Mouse (Mus musculus): ENCODE measurements around the gene 6430531B16Rik.
A peak's percentile ranks its signal among the peaks of the same experiment; 100 is the strongest.

The 6430531B16Rik gene

DNA sequence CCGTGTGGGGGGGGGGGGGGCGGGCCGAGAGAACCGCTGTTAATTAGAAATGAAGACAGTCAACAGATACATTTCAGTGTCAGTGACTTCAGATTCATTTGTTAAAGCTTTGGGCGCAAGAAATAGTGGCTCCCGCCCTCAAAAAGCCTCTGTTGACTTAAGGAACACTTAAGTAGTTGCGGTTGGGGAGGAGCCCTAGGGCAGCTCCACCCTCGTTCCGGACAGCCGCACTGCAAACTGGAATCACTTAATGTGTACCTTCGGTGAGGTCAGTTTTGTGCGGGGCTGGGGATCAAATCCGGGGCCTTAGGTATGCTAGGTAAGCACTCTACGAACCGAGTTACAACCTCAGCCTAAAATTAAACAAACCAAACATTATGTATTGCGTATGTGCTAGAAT lies 27.5 kb downstream of the 6430531B16Rik start:
- H3K27me3 ChIP-seq (ENCODE audit: insufficient read depth, low read length) = no peaks in the 10 kb centered on the region
- H3K4me1 ChIP-seq (replicated peaks; ENCODE audit: low read depth, low read length) = peaks cover 78% of the 10 kb centered on the region
- TF ChIP-seq CTCF (conservative IDR thresholded peaks at IDR 0.05; ENCODE audit: low read length) (no peak), POU5F1 (IDR thresholded peaks at IDR 0.05; ENCODE audit: borderline replicate concordance, low read length) (no peak), NANOG (IDR thresholded peaks at IDR 0.05; ENCODE audit: borderline replicate concordance, low read length) (no peak)
- H3K4me3 ChIP-seq (replicated peaks; ENCODE audit: low read length) = peak overlapping the region; percentile 85
- H3K36me3 ChIP-seq (ENCODE audit: insufficient read depth, low read length) = peaks cover 66% of the 10 kb centered on the region
- no peaks in the 10 kb centered on the region for H3K9me3 ChIP-seq (ENCODE audit: low read length)

DNA sequence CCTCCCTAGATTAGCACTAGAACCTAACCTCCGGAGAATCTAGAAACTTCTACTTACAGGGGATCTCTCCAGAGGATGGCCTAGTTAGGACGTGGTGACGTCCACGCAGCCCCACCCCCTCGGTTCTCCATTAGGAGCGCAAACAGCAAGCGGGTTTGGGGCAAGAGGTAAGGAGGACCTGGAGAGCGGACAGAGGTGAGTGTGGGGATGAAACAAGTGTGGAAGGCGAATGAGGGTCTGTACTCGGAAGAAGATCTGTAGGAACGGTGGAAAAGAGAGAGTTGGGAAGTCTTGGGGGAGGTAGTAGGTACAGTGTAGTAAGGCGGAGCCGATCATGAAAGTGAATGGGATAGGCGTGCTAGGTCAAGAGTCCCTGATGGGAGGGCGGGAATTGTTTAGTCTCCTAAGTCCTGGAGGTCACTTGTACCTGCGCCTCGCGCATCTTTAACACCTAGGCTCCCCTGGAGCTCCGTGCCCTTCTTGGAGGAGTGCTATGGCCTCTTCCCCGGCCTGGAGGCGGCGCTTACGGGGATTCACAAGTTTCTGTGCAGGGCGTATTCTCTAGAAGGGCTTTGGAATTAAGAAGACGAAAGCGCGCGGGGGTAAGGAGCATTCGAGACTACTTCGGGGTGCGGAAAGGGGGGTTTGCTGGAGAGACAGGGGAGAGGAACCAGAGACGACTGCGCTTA lies 28.1 kb downstream of the 6430531B16Rik start:
- peaks cover 71% of the 10 kb centered on the region for H3K4me1 ChIP-seq (replicated peaks; ENCODE audit: low read depth, low read length)
- peaks cover 66% of the 10 kb centered on the region for H3K36me3 ChIP-seq (ENCODE audit: insufficient read depth, low read length)
- H3K9me3 ChIP-seq (ENCODE audit: low read length) = no peaks in the 10 kb centered on the region
- H3K4me3 ChIP-seq (replicated peaks; ENCODE audit: low read length) = peak overlapping the region; percentile 85
- peak; percentile 70 for TF ChIP-seq NANOG (IDR thresholded peaks at IDR 0.05; ENCODE audit: borderline replicate concordance, low read length)
- TF ChIP-seq POU5F1 (IDR thresholded peaks at IDR 0.05; ENCODE audit: borderline replicate concordance, low read length) = no peak
- H3K27me3 ChIP-seq (ENCODE audit: insufficient read depth, low read length) = no peaks in the 10 kb centered on the region

GRCm38 (mm10) chr7:139949893-139950282 lies 28.7 kb downstream of the 6430531B16Rik start:
- Histone ChIP-seq H3K36me3 (ENCODE audit: insufficient read depth, low read length) (peaks cover 66% of the 10 kb centered on the region), H3K4me1 (replicated peaks; ENCODE audit: low read depth, low read length) (peaks cover 66% of the 10 kb centered on the region), H3K9me3 (ENCODE audit: low read length) (no peaks in the 10 kb centered on the region), H3K27me3 (ENCODE audit: insufficient read depth, low read length) (no peaks in the 10 kb centered on the region), H3K4me3 (replicated peaks; ENCODE audit: low read length) (peak overlapping the region; percentile 85)
- TF ChIP-seq NANOG (IDR thresholded peaks at IDR 0.05; ENCODE audit: borderline replicate concordance, low read length) (peak; percentile 87), POU5F1 (IDR thresholded peaks at IDR 0.05; ENCODE audit: borderline replicate concordance, low read length) (no peak), CTCF (conservative IDR thresholded peaks at IDR 0.05; ENCODE audit: low read length) (peak; percentile 33)

DNA sequence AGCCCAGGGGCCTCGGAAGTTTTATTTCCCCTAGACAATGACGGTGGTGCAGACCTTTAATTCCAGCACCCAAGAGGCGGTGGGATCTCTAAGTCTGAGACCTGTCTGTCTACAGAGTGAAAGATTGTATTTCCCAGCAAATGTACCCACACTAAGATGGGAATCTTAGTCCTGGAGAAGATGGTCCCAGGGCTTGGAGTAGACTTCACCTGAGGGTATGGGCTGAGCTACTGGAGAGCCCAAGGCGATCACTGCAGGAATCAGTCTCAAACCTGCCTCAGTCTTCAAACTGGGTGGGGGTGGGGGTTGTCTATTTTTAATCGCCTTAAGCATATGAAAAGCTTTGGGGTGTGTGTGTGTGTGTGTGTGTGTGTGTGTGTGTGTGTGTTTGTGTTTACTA lies 32.5 kb downstream of the 6430531B16Rik start:
- TF ChIP-seq NANOG (IDR thresholded peaks at IDR 0.05; ENCODE audit: borderline replicate concordance, low read length) (no peak), POU5F1 (IDR thresholded peaks at IDR 0.05; ENCODE audit: borderline replicate concordance, low read length) (no peak), CTCF (conservative IDR thresholded peaks at IDR 0.05; ENCODE audit: low read length) (no peak)
- peaks cover 61% of the 10 kb centered on the region for H3K4me1 ChIP-seq (replicated peaks; ENCODE audit: low read depth, low read length)
- no peaks in the 10 kb centered on the region for H3K9me3 ChIP-seq (ENCODE audit: low read length)
- no peaks in the 10 kb centered on the region for H3K27me3 ChIP-seq (ENCODE audit: insufficient read depth, low read length)
- peaks cover 48% of the 10 kb centered on the region for H3K36me3 ChIP-seq (ENCODE audit: insufficient read depth, low read length)
- H3K4me3 ChIP-seq (replicated peaks; ENCODE audit: low read length) = peak overlapping the region; percentile 97

- Histone ChIP-seq H3K4me3 (replicated peaks; ENCODE audit: low read length) (peak overlapping the region; percentile 97), H3K4me1 (replicated peaks; ENCODE audit: low read depth, low read length) (peaks cover 66% of the 10 kb centered on the region), H3K27me3 (ENCODE audit: insufficient read depth, low read length) (no peaks in the 10 kb centered on the region), H3K9me3 (ENCODE audit: low read length) (no peaks in the 10 kb centered on the region), H3K36me3 (ENCODE audit: insufficient read depth, low read length) (peaks cover 48% of the 10 kb centered on the region)
- no peak for TF ChIP-seq CTCF (conservative IDR thresholded peaks at IDR 0.05; ENCODE audit: low read length)
- TF ChIP-seq NANOG (IDR thresholded peaks at IDR 0.05; ENCODE audit: borderline replicate concordance, low read length) = peak; percentile 68
- peak; percentile 95 for TF ChIP-seq POU5F1 (IDR thresholded peaks at IDR 0.05; ENCODE audit: borderline replicate concordance, low read length)
These were observed 33.0 kb downstream of the 6430531B16Rik start for GRCm38 (mm10) chr7:139945516-139945915.

DNA sequence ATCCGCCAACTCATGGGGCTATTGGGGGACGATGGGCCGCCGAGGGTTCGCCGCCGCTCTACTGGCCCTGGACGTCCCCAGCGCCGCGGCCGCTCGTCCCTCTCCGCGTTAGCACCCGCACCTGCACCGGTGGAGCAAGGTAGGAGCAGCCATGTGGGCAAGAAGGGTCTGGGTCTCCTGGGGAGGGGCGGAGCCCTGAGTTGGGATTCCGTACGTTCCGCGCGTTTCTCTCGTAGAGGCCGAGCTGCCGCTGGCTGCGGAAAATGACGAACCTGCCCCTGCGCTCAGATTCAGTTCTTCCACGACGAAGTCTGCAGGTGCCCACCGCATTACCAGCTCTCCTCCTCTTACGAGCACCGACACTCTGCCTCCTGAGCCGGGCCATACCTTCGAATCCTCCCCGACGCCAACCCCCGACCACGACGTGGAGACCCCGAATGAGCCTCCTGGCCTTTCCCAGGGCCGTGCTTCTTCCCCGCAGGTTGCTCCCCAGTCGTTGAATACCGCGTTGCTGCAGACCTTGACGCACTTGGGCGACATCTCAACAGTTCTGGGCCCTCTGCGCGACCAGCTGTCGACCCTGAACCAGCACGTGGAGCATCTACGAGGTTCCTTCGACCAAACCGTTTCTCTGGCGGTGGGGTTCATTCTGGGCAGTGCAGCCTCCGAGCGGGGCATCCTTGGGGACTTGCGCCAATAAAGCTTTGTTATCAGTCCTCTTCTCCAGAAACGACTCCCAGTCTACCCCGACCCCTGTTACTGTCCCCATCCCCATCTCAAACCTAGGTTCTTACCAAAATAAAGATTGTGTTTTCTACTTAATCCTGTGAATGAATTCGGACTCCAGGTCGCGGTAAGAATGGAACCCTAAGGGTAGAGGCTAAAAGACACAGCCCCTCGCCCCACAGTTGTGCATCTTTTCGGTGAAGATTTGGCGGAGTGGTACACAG lies 34.0 kb downstream of the 6430531B16Rik start:
- Histone ChIP-seq H3K4me1 (replicated peaks; ENCODE audit: low read depth, low read length) (peaks cover 67% of the 10 kb centered on the region), H3K9me3 (ENCODE audit: low read length) (no peaks in the 10 kb centered on the region), H3K36me3 (ENCODE audit: insufficient read depth, low read length) (peaks cover 48% of the 10 kb centered on the region), H3K27me3 (ENCODE audit: insufficient read depth, low read length) (no peaks in the 10 kb centered on the region), H3K4me3 (replicated peaks; ENCODE audit: low read length) (peak overlapping the region; percentile 97)
- TF ChIP-seq CTCF (conservative IDR thresholded peaks at IDR 0.05; ENCODE audit: low read length) (no peak), POU5F1 (IDR thresholded peaks at IDR 0.05; ENCODE audit: borderline replicate concordance, low read length) (no peak), NANOG (IDR thresholded peaks at IDR 0.05; ENCODE audit: borderline replicate concordance, low read length) (no peak)

- TF ChIP-seq NANOG (IDR thresholded peaks at IDR 0.05; ENCODE audit: borderline replicate concordance, low read length) (no peak), CTCF (conservative IDR thresholded peaks at IDR 0.05; ENCODE audit: low read length) (no peak), POU5F1 (IDR thresholded peaks at IDR 0.05; ENCODE audit: borderline replicate concordance, low read length) (no peak)
- Histone ChIP-seq H3K36me3 (ENCODE audit: insufficient read depth, low read length) (peaks cover 42% of the 10 kb centered on the region), H3K9me3 (ENCODE audit: low read length) (no peaks in the 10 kb centered on the region), H3K27me3 (ENCODE audit: insufficient read depth, low read length) (no peaks in the 10 kb centered on the region), H3K4me3 (replicated peaks; ENCODE audit: low read length) (peak within 1 kb of the TSS; percentile 97), H3K4me1 (replicated peaks; ENCODE audit: low read depth, low read length) (peaks cover 67% of the 10 kb centered on the region)
These were observed 34.8 kb downstream of the 6430531B16Rik start, which contains the start of gene Utf1 for GRCm38 (mm10) chr7:139943674-139944281. Gene Utf1 (plus strand): TSS chr7:139943789.
